Comparison of ENCODE assay signal across 26 mouse cellular contexts in the genomic region with DNA sequence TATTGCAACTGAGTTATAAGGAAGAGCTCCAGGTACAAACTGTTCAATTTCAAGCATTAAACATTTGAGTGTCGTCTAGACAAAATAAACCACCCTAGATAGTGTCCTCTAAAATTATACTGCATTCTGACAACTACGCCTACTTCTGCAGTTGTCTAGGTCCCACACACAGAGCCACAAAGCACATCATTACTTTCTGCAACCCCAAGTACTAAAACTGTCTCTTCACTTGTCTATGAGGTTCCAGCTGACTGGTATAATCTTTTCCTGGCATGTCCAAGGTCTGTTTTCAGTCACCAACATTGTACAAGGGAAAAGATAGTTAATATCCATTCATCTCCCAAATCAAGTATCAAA.
DNase-seq lines count a peak whose midpoint lies in the region; ATAC-seq and TF ChIP-seq lines count a peak whose summit lies in the region.
"Had no signal": no experiment of that assay in that cellular context is flagged by ENCODE, and none has a peak within 500 bp of the region (broad histone marks: within the 10 kb centered on the region; RNA-seq: fewer than 3 reads in every experiment).

No protein-coding gene starts in this region.

- peak; percentile 29 to 38 for DNase-seq in frontal cortex, adult 2 months (ENCODE audit: extremely low spot score in 1 of 2, low spot score in 1 of 2)
- no peak for DNase-seq in frontal cortex, postnatal 10 days (ENCODE audit: low spot score in 2 of 2)
- no peak for DNase-seq in left cerebral cortex, adult 2 months (ENCODE audit: extremely low spot score in 1 of 2, low spot score in 2 of 2)
- no peak for DNase-seq in left cerebral cortex, postnatal 36 days (ENCODE audit: low spot score in 2 of 2)
- DNase-seq in right cerebral cortex, adult 18-20 months = peak; percentile 49
- no peak for DNase-seq in right cerebral cortex, postnatal 14 days
- DNase-seq: adrenal gland, adult 2 months; adrenal gland, postnatal 14 days; B cell, adult 2 months; cerebellum, adult 11-12 months; cerebellum, adult 8-10 months; cerebellum, postnatal 10 days; cerebellum, postnatal 36 days; forebrain, postnatal 0 days; gastrocnemius, postnatal 10 days; gastrocnemius, postnatal 36 days; heart, adult 11 months had no signal

- H3K4me2 ChIP-seq in forebrain, embryonic 16.5 days (ENCODE audit: low read length) = no peak overlapping the region
- H3K4me2 ChIP-seq: forebrain, embryonic 13.5 days; heart, embryonic 11.5 days; hindbrain, embryonic 12.5 days; hindbrain, embryonic 15.5 days had no signal

- H3K9ac ChIP-seq in forebrain, embryonic 16.5 days (replicated peaks; ENCODE audit: low read depth, low read length) = no peak overlapping the region
- H3K9ac ChIP-seq: forebrain, embryonic 13.5 days; forebrain, postnatal 0 days; hindbrain, embryonic 12.5 days; hindbrain, embryonic 15.5 days had no signal

- no peaks in the 10 kb centered on the region for H3K4me1 ChIP-seq in forebrain, embryonic 16.5 days (replicated peaks; ENCODE audit: control insufficient read depth, insufficient read depth, low read length)
- H3K4me1 ChIP-seq: forebrain, embryonic 10.5 days; forebrain, embryonic 13.5 days; hindbrain, embryonic 12.5 days; hindbrain, embryonic 15.5 days had no signal

- no peaks in the 10 kb centered on the region for H3K36me3 ChIP-seq in forebrain, embryonic 16.5 days (ENCODE audit: control insufficient read depth, insufficient read depth)
- H3K36me3 ChIP-seq: forebrain, embryonic 10.5 days; G1E; hindbrain, embryonic 12.5 days; hindbrain, embryonic 15.5 days had no signal

- H3K4me3 ChIP-seq in left cerebral cortex, adult 2 months = no peak overlapping the region
- H3K4me3 ChIP-seq in forebrain, embryonic 16.5 days (replicated peaks; ENCODE audit: low read length) = no peak overlapping the region
- H3K4me3 ChIP-seq: forebrain, embryonic 10.5 days; forebrain, embryonic 13.5 days; hindbrain, embryonic 12.5 days; hindbrain, embryonic 15.5 days had no signal

- H3K27ac ChIP-seq in left cerebral cortex, adult 2 months = peak overlapping the region; percentile 71; the same call in 1 of the 2 replicates
- no peak overlapping the region for H3K27ac ChIP-seq in forebrain, embryonic 16.5 days (ENCODE audit: low read length)
- H3K27ac ChIP-seq: forebrain, embryonic 10.5 days; forebrain, embryonic 13.5 days; hindbrain, embryonic 12.5 days; hindbrain, embryonic 15.5 days had no signal

- no peaks in the 10 kb centered on the region for H3K27me3 ChIP-seq in forebrain, embryonic 16.5 days (replicated peaks; ENCODE audit: control insufficient read depth, insufficient read depth, low read length)
- H3K27me3 ChIP-seq: CH12.LX; forebrain, embryonic 13.5 days; hindbrain, embryonic 12.5 days; hindbrain, embryonic 15.5 days; Patski had no signal

- H3K9me3 ChIP-seq in forebrain, embryonic 16.5 days (ENCODE audit: control insufficient read depth, low read length) = no peaks in the 10 kb centered on the region
- H3K9me3 ChIP-seq: forebrain, embryonic 10.5 days; forebrain, embryonic 13.5 days; G1E; hindbrain, embryonic 12.5 days; hindbrain, embryonic 15.5 days had no signal

- intact Hi-C loops in left cerebral cortex, adult 2 months (cut with DNase I) = loop anchor here (5.0 to 10.0 kb wide), 3 partner anchors 50 to 177 kb away; no protein-coding TSS in a partner anchor
- intact Hi-C loops in left cerebral cortex, postnatal 36 days (cut with DNase I) = no loop called here

- no peak for TF ChIP-seq CTCF in left cerebral cortex, adult 2 months (IDR thresholded peaks at IDR 0.05)

- 94% methylated on average over 2 of the region's 2 CpGs for WGBS in forebrain, embryonic 16.5 days

- no peak for ATAC-seq in forebrain, embryonic 16.5 days
- ATAC-seq: forebrain, embryonic 13.5 days; forebrain, postnatal 0 days had no signal

Comparison
In these comparisons a context has a peak if more than half of its experiments do, and no peak if none do; other contexts are left out.
1. DNase-seq: peak in frontal cortex, adult 2 months (2 of 2) and right cerebral cortex, adult 18-20 months (single experiment); none in frontal cortex, postnatal 10 days (0 of 2), left cerebral cortex, adult 2 months (0 of 2), left cerebral cortex, postnatal 36 days (0 of 2) and right cerebral cortex, postnatal 14 days (single experiment).